Mouse (Mus musculus): ENCODE measurements around the gene Ewsr1. TPM values are rescaled to one million over a fixed set of nuclear protein-coding genes. Genes with fewer than 3 reads are reported as not detected.

Ewsr1 gene
- total and polyA plus RNA-seq, 2 experiments: 89.8 to 112 TPM

DNA sequence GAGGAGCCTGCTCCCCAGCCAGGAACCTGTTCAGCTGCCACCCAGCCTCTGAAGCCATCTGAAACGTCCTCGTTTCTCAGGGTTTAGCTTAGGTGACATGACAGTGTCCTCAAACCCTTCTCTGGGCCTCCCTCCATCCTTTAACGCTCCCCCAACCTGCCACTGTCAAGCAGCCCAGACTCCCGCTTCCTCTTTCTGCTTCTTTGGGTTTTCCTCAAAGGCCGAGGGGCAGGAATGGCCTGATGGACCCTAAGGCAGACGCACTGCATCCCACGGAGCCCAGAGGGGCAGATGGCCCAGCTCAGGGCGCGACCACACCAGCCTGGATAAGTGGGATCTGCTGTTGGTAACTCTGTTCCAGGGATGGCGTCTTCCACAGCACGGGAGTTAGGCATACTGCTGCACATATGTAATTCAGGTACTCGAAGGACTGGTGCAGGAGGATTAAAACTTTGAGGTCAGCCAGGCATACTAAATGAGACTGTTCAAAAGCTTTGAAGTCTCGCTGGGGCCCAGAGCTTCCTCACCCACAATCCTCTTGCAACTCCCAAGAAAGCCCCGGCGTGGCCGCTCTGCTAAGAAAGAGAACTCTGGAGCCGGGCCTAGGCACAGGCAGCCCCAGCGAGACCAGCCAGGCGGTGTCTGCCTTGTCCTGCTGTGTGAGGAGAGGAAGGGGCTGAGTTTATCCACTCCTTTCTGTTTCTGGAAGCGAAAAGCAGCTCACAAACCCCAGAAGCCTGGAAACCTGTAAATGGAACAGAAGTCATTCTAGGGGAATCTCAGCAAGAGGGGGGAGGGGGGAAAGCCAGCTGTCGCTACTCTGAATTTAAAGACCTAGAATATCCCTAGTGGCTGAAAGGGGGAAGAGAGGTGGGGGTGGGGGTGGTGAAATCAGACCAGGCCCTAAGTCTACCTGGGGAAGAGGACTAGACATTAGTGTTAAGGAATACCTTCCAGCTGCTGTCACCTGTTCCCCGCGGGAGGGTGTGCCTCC lies 42.8 kb downstream of the Ewsr1 start:
- DNase-seq (ENCODE audit: extremely low read depth, low read depth, low spot score): no peak
- H3K36me3 ChIP-seq (ENCODE audit: control insufficient read depth, insufficient read depth, low read length): no peaks in the 10 kb centered on the region
- 90% methylated on average over 23 of the region's 23 CpGs for WGBS
- H3K9ac ChIP-seq (ENCODE audit: low read depth, low read length): no peak overlapping the region
- no peak for TF ChIP-seq CTCF (IDR thresholded peaks at IDR 0.05; ENCODE audit: low read depth, low read length)
- no peak for TF ChIP-seq POLR2A (IDR thresholded peaks at IDR 0.05; ENCODE audit: extremely low read depth, insufficient read depth, low read length)
- peaks cover 5% of the 10 kb centered on the region for H3K4me1 ChIP-seq (ENCODE audit: control insufficient read depth, insufficient read depth, low read length)
- no peaks in the 10 kb centered on the region for H3K79me2 ChIP-seq (ENCODE audit: control insufficient read depth, insufficient read depth, low read length)
- 0 out of 2 replicates have a peak, but pooled peaks cover 7% of the 10 kb centered on the region for H3K27me3 ChIP-seq (ENCODE audit: control insufficient read depth, insufficient read depth, low read length)
- H3K27ac ChIP-seq (replicated peaks; ENCODE audit: insufficient read depth, low read depth, low read length): no peak overlapping the region
- no peak overlapping the region for H3K4me3 ChIP-seq (ENCODE audit: insufficient read depth, low read depth, low read length)

DNA sequence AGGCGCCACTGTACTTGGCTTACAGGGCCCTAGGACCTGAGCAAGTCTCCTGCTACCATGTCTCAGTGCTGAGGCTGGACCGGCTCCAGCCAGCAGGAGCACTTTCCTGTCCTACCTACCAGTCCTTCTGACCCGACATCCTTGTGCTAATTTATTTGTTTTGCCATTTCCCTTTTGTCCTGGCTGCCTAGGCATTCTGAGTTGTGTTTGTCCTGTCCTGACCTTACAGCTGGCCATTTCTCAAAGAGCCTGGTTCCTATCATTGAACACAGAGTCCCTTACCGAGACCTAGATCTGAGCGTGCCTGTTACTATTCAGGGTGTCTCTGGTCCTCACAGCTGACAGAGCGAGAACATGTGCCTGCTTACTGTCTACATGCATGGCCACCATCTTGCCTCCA lies 44.2 kb downstream of the Ewsr1 start:
- H3K4me3 ChIP-seq (ENCODE audit: insufficient read depth, low read depth, low read length): no peak overlapping the region
- H3K36me3 ChIP-seq (ENCODE audit: control insufficient read depth, insufficient read depth, low read length): no peaks in the 10 kb centered on the region
- H3K79me2 ChIP-seq (ENCODE audit: control insufficient read depth, insufficient read depth, low read length): no peaks in the 10 kb centered on the region
- no peak for DNase-seq (ENCODE audit: extremely low read depth, low read depth, low spot score)
- H3K9ac ChIP-seq (ENCODE audit: low read depth, low read length): no peak overlapping the region
- TF ChIP-seq POLR2A (IDR thresholded peaks at IDR 0.05; ENCODE audit: extremely low read depth, insufficient read depth, low read length) (no peak), CTCF (IDR thresholded peaks at IDR 0.05; ENCODE audit: low read depth, low read length) (no peak)
- peaks cover 5% of the 10 kb centered on the region for H3K4me1 ChIP-seq (ENCODE audit: control insufficient read depth, insufficient read depth, low read length)
- 0 out of 2 replicates have a peak, but pooled peaks cover 7% of the 10 kb centered on the region for H3K27me3 ChIP-seq (ENCODE audit: control insufficient read depth, insufficient read depth, low read length)
- no peak overlapping the region for H3K27ac ChIP-seq (replicated peaks; ENCODE audit: insufficient read depth, low read depth, low read length)
- 64% methylated on average over 6 of the region's 6 CpGs for WGBS

GRCm38 (mm10) chr11:5054151-5054550 lies 44.9 kb downstream of the Ewsr1 start:
- peaks cover 5% of the 10 kb centered on the region for H3K4me1 ChIP-seq (ENCODE audit: control insufficient read depth, insufficient read depth, low read length)
- no peak overlapping the region for H3K9ac ChIP-seq (ENCODE audit: low read depth, low read length)
- H3K4me3 ChIP-seq (ENCODE audit: insufficient read depth, low read depth, low read length): no peak overlapping the region
- H3K27me3 ChIP-seq (ENCODE audit: control insufficient read depth, insufficient read depth, low read length): 0 out of 2 replicates have a peak, but pooled peaks cover 7% of the 10 kb centered on the region
- no peak for TF ChIP-seq POLR2A (IDR thresholded peaks at IDR 0.05; ENCODE audit: extremely low read depth, insufficient read depth, low read length)
- TF ChIP-seq CTCF (IDR thresholded peaks at IDR 0.05; ENCODE audit: low read depth, low read length): no peak
- no peaks in the 10 kb centered on the region for H3K79me2 ChIP-seq (ENCODE audit: control insufficient read depth, insufficient read depth, low read length)
- H3K27ac ChIP-seq (replicated peaks; ENCODE audit: insufficient read depth, low read depth, low read length): no peak overlapping the region
- 80% methylated on average over 14 of the region's 14 CpGs for WGBS
- H3K36me3 ChIP-seq (ENCODE audit: control insufficient read depth, insufficient read depth, low read length): no peaks in the 10 kb centered on the region
- DNase-seq (ENCODE audit: extremely low read depth, low read depth, low spot score): no peak

- TF ChIP-seq CTCF (IDR thresholded peaks at IDR 0.05; ENCODE audit: low read depth, low read length) (no peak), POLR2A (IDR thresholded peaks at IDR 0.05; ENCODE audit: extremely low read depth, insufficient read depth, low read length) (no peak)
- H3K4me1 ChIP-seq (ENCODE audit: control insufficient read depth, insufficient read depth, low read length): no peaks in the 10 kb centered on the region
- DNase-seq (ENCODE audit: extremely low read depth, low read depth, low spot score): no peak
- H3K27me3 ChIP-seq (ENCODE audit: control insufficient read depth, insufficient read depth, low read length): no peaks in the 10 kb centered on the region
- no peaks in the 10 kb centered on the region for H3K36me3 ChIP-seq (ENCODE audit: control insufficient read depth, insufficient read depth, low read length)
- H3K27ac ChIP-seq (replicated peaks; ENCODE audit: insufficient read depth, low read depth, low read length): no peak overlapping the region
- no peak overlapping the region for H3K4me3 ChIP-seq (ENCODE audit: insufficient read depth, low read depth, low read length)
- no peak overlapping the region for H3K9ac ChIP-seq (ENCODE audit: low read depth, low read length)
- WGBS: 83% methylated on average over 10 of the region's 10 CpGs
- no peaks in the 10 kb centered on the region for H3K79me2 ChIP-seq (ENCODE audit: control insufficient read depth, insufficient read depth, low read length)
Measured at GRCm38 (mm10) chr11:5052200-5052854, 46.7 kb downstream of the Ewsr1 start.

DNA sequence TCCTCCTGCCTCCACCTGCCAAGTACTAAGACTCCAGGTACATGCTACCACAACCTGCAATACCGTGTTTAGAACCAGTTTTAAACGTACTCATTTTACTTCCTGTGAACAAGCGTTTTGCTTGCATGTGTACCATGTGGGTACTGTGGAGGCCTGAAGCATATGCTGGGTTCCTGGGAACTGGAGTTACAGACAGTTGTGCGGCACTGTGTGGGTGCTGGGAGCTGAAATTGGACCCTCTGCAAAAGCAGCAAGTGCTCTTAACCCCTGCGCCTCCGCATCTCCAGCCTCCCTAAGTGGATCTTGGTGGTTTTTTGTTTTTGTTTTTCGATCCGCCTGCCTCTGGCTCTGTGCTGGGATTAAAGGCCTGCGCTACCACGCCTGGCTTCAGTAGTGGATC lies 47.4 kb downstream of the Ewsr1 start:
- Histone ChIP-seq H3K4me3 (ENCODE audit: insufficient read depth, low read depth, low read length) (no peak overlapping the region), H3K27ac (replicated peaks; ENCODE audit: insufficient read depth, low read depth, low read length) (no peak overlapping the region), H3K4me1 (ENCODE audit: control insufficient read depth, insufficient read depth, low read length) (no peaks in the 10 kb centered on the region), H3K79me2 (ENCODE audit: control insufficient read depth, insufficient read depth, low read length) (no peaks in the 10 kb centered on the region), H3K27me3 (ENCODE audit: control insufficient read depth, insufficient read depth, low read length) (no peaks in the 10 kb centered on the region), H3K9ac (ENCODE audit: low read depth, low read length) (no peak overlapping the region), H3K36me3 (ENCODE audit: control insufficient read depth, insufficient read depth, low read length) (no peaks in the 10 kb centered on the region)
- no peak for DNase-seq (ENCODE audit: extremely low read depth, low read depth, low spot score)
- TF ChIP-seq POLR2A (IDR thresholded peaks at IDR 0.05; ENCODE audit: extremely low read depth, insufficient read depth, low read length) (no peak), CTCF (IDR thresholded peaks at IDR 0.05; ENCODE audit: low read depth, low read length) (no peak)
- 94% methylated on average over 10 of the region's 10 CpGs for WGBS
